Mouse (Mus musculus) layer of hippocampus, adult 2 months (tissue): ENCODE data around the gene Il27ra. TPM values are rescaled to one million over a fixed set of nuclear protein-coding genes. Genes with fewer than 3 reads are reported as not detected.
A peak's percentile ranks its signal among the peaks of the same experiment; 100 is the strongest.

Source experiments
- DNase-seq, 2 experiments: peaks; one replicate each; pipeline ENCODE4 v3.0.0; 2022; ENCODE audit warnings: low spot score in 2 of 2
- H3K27ac ChIP-seq: fragments of 200-600 bp; 2 replicates; pipeline ENCODE4 v1.8.1; 2022
- H3K4me3 ChIP-seq: fragments of 200-600 bp; 2 replicates; pipeline ENCODE4 v1.8.1; 2022; ENCODE audit warnings: mild to moderate bottlenecking
- CTCF ChIP-seq: fragments of 200-600 bp; conservative IDR thresholded peaks from 2 replicates; pipeline ENCODE4 v1.8.1; 2022; ENCODE audit warnings: antibody characterized with exemption, mild to moderate bottlenecking, moderate library complexity
- total RNA-seq, 2 experiments: library from RNA; stranded (reverse); gene quantifications; 2 replicates each; pipeline ENCODE4 v1.2.3; 2021

The Il27ra gene
- total RNA-seq, 2 experiments from 2014 or later = 2.0 TPM

GRCm38 (mm10) chr8:84070667-84071066, 28.3 kb upstream of the Il27ra start:
- no peak for TF ChIP-seq CTCF
- Histone ChIP-seq H3K4me3 (no peak overlapping the region), H3K27ac (peak overlapping the region; percentile 93)
- peak; percentile 60 to 86 for DNase-seq

- Histone ChIP-seq H3K4me3 (no peak overlapping the region), H3K27ac (peak overlapping the region; percentile 93)
- TF ChIP-seq CTCF = no peak
- DNase-seq = no peak
Measured at GRCm38 (mm10) chr8:84070241-84070640, 27.9 kb upstream of the Il27ra start.

GRCm38 (mm10) chr8:84069750-84070149, 27.4 kb upstream of the Il27ra start:
- peak overlapping the region; percentile 93 for H3K27ac ChIP-seq
- no peak for DNase-seq
- no peak overlapping the region for H3K4me3 ChIP-seq
- TF ChIP-seq CTCF = no peak

GRCm38 (mm10) chr8:84069169-84069568, 26.8 kb upstream of the Il27ra start:
- DNase-seq = no peak
- H3K27ac ChIP-seq = peak overlapping the region; percentile 93
- no peak overlapping the region for H3K4me3 ChIP-seq
- no peak for TF ChIP-seq CTCF

GRCm38 (mm10) chr8:84068316-84069035, 26.1 kb upstream of the Il27ra start:
- DNase-seq = no peak
- TF ChIP-seq CTCF = no peak
- H3K27ac ChIP-seq = peak overlapping the region; percentile 93
- H3K4me3 ChIP-seq = no peak overlapping the region; the same call in 1 of the 2 replicates

- no peak for DNase-seq
- H3K4me3 ChIP-seq = peak overlapping the region; percentile 79
- TF ChIP-seq CTCF = no peak
- peak overlapping the region; percentile 99 for H3K27ac ChIP-seq
Measured at GRCm38 (mm10) chr8:84067911-84068310, 25.5 kb upstream of the Il27ra start.

GRCm38 (mm10) chr8:84067047-84067573, 24.7 kb upstream of the Il27ra start:
- TF ChIP-seq CTCF = no peak
- H3K27ac ChIP-seq = peak overlapping the region; percentile 99
- peak; percentile 95 to 96 for DNase-seq
- H3K4me3 ChIP-seq = peak overlapping the region; percentile 79

GRCm38 (mm10) chr8:84066291-84066930, 24.0 kb upstream of the Il27ra start, which contains the start of gene Rfx1:
TSS of gene Rfx1 (plus strand) at chr8:84066834.
- Histone ChIP-seq H3K4me3 (peak within 1 kb of the TSS; percentile 79), H3K27ac (peak within 1 kb of the TSS; percentile 99)
- DNase-seq = peak; percentile 99 to 100
- no peak for TF ChIP-seq CTCF

GRCm38 (mm10) chr8:84065457-84066072, 23.2 kb upstream of the Il27ra start:
- peak overlapping the region; percentile 72 for H3K4me3 ChIP-seq
- TF ChIP-seq CTCF = no peak
- DNase-seq = no peak
- peak overlapping the region; percentile 97 for H3K27ac ChIP-seq

GRCm38 (mm10) chr8:84065037-84065436, 22.6 kb upstream of the Il27ra start, which contains the start of gene Gm10643:
TSS of gene Gm10643 (minus strand) at chr8:84065137.
- no peak for DNase-seq
- no peak for TF ChIP-seq CTCF
- Histone ChIP-seq H3K27ac (peak within 1 kb of the TSS; percentile 97), H3K4me3 (peak within 1 kb of the TSS; percentile 72)

- no peak for TF ChIP-seq CTCF
- H3K27ac ChIP-seq = no peak overlapping the region
- no peak for DNase-seq
- H3K4me3 ChIP-seq = no peak overlapping the region
Measured at GRCm38 (mm10) chr8:84063861-84064610, 21.6 kb upstream of the Il27ra start.

GRCm38 (mm10) chr8:84060245-84060644, 17.9 kb upstream of the Il27ra start:
- no peak overlapping the region for H3K4me3 ChIP-seq
- no peak overlapping the region for H3K27ac ChIP-seq
- TF ChIP-seq CTCF = no peak
- no peak for DNase-seq
